Mouse (Mus musculus): Measurements from ENCODE around the gene Ptprf.

DNA sequence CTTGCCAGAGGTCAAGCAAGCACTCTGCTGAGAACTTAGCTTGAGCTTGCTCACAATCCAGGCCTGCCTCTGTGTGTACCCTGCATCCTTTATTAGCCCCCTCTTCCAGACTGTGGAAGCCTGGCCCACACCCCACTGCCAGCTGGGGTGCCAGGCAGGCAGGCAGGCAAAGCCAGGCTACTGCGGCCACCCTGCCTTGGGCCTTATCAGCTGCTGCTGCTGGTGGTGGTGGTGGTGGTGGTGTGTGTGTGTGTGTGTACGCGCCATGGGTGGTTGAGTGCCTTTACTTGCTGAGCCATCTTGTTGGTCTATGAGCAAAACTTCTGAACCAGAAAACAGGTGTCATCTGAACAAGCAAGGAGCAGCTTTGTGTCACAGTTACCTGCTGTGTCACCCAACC, 18.3 kb downstream of the Ptprf start:
- TF ChIP-seq POLR2A (IDR thresholded peaks at IDR 0.05; ENCODE audit: insufficient read depth, low read depth, low read length) = no peak
- TF ChIP-seq CTCF (IDR thresholded peaks at IDR 0.05) = no peak
- TF ChIP-seq EP300 (IDR thresholded peaks at IDR 0.05; ENCODE audit: insufficient read depth, low read depth, low read length) = no peak

Measured in heart, adult 2 months (tissue).